Mouse (Mus musculus) liver, embryonic 14.5 days (tissue): ENCODE results near the gene Mapre3.

ENCODE experiments used
- CTCF ChIP-seq: IDR thresholded peaks from 2 replicates; pipeline ENCODE4 v1.5.1; 2016; ENCODE audit warnings: antibody characterized with exemption, low read depth, control low read depth
- EP300 ChIP-seq: IDR thresholded peaks from 2 replicates; pipeline ENCODE4 v1.6.1; 2016; ENCODE audit warnings: antibody characterized with exemption, low read depth

GRCm38 (mm10) chr5:30823091-30823490 is 8.7 kb downstream of the Mapre3 start:
- no peak for TF ChIP-seq EP300
- TF ChIP-seq CTCF: no peak
